Mouse (Mus musculus) erythroblast, embryonic 14.5 days (primary cell): ENCODE data around the gene Atp6v0d1.

Experiments used
- GATA1 ChIP-seq: IDR thresholded peaks from 2 replicates; pipeline ENCODE4 v1.6.1; 2012; ENCODE audit warnings: low read length, inconsistent platforms, mixed read lengths
- TAL1 ChIP-seq: IDR thresholded peaks from 3 replicates; pipeline ENCODE4 v1.6.1; 2012; ENCODE audit warnings: low read length, inconsistent platforms, mixed read lengths

GRCm38 (mm10) chr8:105488082-105488481 is 77.8 kb downstream of the Atp6v0d1 start:
- no peak for TF ChIP-seq TAL1
- no peak for TF ChIP-seq GATA1
